Mouse (Mus musculus): ENCODE data around the gene Snap29. TPM values are rescaled to one million over a fixed set of nuclear protein-coding genes. Genes with fewer than 3 reads are reported as not detected.
A peak's percentile ranks its signal among the peaks of the same experiment; 100 is the strongest.

Snap29 gene
- polyA plus RNA-seq, 1 experiment = 8.3 TPM

DNA sequence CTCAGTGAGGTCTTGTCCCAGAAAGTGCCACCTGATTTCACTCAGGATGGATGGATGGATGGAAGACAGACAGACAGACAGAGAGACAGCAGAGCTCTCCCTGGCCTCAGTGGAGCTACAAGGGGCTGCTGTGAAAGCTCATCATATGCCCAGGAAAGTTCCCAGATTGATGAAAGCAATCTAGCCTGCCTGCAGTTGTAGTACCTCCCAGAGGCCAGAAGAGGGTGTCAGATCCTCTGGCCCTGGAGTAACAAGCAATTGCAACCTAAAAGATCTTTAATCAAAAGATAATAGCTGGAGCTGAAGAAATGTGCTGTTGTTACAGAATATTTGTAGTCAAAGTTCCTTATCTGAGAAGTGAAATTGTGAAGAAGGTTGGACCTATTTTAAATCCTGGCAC, 68.3 kb downstream of the Snap29 start:
- no peak overlapping the region for H3K27ac ChIP-seq (ENCODE audit: control insufficient read depth, insufficient read depth, low read depth, low read length)
- no peak for TF ChIP-seq POLR2A (IDR thresholded peaks at IDR 0.05; ENCODE audit: control insufficient read depth, low read depth, low read length)
- TF ChIP-seq CTCF (IDR thresholded peaks at IDR 0.05; ENCODE audit: control insufficient read depth, insufficient read depth, insufficient replicate concordance, low read depth, low read length) = peak; percentile 35; the same call in 1 of the 2 replicates
- no peaks in the 10 kb centered on the region for H3K4me1 ChIP-seq (ENCODE audit: control insufficient read depth, insufficient read depth, low read length)
- peaks cover 3% of the 10 kb centered on the region for H3K36me3 ChIP-seq (ENCODE audit: control insufficient read depth, insufficient read depth, low read length)
- no peaks in the 10 kb centered on the region for H3K27me3 ChIP-seq (ENCODE audit: control insufficient read depth, insufficient read depth, low read length)
- no peak overlapping the region for H3K4me3 ChIP-seq (ENCODE audit: control insufficient read depth, low read depth, low read length)

DNA sequence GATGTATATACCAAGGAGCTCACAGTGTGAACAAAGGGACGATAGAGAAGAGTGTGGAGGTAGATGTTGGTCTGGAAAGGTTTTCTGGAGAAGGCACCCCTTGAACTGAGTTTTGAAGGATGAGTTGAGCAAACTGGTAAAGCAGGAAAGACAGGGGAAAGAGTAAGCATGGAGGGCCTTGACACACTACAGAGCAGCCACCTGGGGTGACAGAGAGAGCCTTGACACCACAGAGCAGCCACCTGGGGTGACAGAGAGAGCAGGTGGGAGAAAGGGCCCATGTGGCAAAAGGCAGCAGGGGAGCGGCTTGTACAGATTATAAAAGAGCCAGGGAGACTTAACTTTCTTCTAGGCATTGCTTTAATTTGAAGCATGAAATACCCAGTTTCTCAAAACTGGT, 69.0 kb downstream of the Snap29 start:
- H3K4me3 ChIP-seq (ENCODE audit: control insufficient read depth, low read depth, low read length) = no peak overlapping the region
- TF ChIP-seq CTCF (IDR thresholded peaks at IDR 0.05; ENCODE audit: control insufficient read depth, insufficient read depth, insufficient replicate concordance, low read depth, low read length) = no peak
- no peak for TF ChIP-seq POLR2A (IDR thresholded peaks at IDR 0.05; ENCODE audit: control insufficient read depth, low read depth, low read length)
- H3K27ac ChIP-seq (ENCODE audit: control insufficient read depth, insufficient read depth, low read depth, low read length) = no peak overlapping the region
- H3K36me3 ChIP-seq (ENCODE audit: control insufficient read depth, insufficient read depth, low read length) = peaks cover 3% of the 10 kb centered on the region
- H3K4me1 ChIP-seq (ENCODE audit: control insufficient read depth, insufficient read depth, low read length) = no peaks in the 10 kb centered on the region
- no peaks in the 10 kb centered on the region for H3K27me3 ChIP-seq (ENCODE audit: control insufficient read depth, insufficient read depth, low read length)

DNA sequence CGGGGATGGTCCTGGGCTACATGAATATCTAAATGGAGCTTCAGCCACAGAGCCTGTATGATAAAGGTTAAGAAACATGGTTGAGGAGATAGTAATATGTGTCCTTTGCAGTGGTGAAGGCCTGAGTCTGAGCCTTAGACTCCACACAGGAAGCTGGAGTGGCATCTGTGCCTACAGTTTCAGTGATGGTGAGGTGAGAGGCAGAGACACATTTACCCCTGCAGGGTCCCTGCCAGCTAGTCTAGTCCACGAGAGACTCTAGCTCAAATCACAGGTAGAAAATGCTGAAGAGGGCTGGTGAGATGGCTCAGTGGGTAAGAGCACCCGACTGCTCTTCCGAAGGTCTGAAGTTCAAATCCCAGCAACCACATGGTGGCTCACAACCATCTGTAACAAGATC, 69.5 kb downstream of the Snap29 start:
- Histone ChIP-seq H3K27me3 (ENCODE audit: control insufficient read depth, insufficient read depth, low read length) (no peaks in the 10 kb centered on the region), H3K4me3 (ENCODE audit: control insufficient read depth, low read depth, low read length) (no peak overlapping the region), H3K36me3 (ENCODE audit: control insufficient read depth, insufficient read depth, low read length) (peaks cover under 1% of the 10 kb centered on the region; the same call in 1 of the 2 replicates), H3K4me1 (ENCODE audit: control insufficient read depth, insufficient read depth, low read length) (no peaks in the 10 kb centered on the region), H3K27ac (ENCODE audit: control insufficient read depth, insufficient read depth, low read depth, low read length) (no peak overlapping the region)
- no peak for TF ChIP-seq POLR2A (IDR thresholded peaks at IDR 0.05; ENCODE audit: control insufficient read depth, low read depth, low read length)
- no peak for TF ChIP-seq CTCF (IDR thresholded peaks at IDR 0.05; ENCODE audit: control insufficient read depth, insufficient read depth, insufficient replicate concordance, low read depth, low read length)

DNA sequence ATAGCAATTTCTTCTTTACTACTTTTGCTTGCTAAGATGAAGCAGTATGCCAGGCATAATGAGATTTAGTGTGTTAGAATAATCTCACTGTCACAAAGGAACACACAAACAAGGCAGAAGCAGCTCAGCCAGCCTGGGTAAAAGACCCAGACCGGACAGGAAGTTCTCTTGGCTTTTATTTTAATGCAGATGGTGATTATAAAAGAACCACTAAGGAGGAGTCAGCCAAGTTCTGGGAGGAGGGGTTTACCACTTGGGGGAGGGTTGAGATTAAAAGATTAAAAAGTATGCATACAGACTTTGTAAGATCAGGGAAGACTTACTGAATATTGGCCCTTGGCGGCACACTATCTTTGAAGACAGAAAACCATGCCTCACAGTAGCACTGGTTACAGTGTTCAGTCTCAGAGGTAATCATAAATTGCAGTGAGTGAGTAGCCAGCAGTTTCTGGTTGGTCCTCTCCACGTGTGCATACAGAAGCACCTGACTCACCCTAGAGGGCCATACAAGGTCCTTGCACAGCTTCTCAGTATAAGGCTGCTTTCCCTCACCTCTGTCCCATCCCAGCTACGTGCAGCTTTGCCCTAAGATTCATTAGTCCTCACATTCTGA, 72.7 kb downstream of the Snap29 start:
- Histone ChIP-seq H3K4me3 (ENCODE audit: control insufficient read depth, low read depth, low read length) (peak overlapping the region; percentile 57), H3K4me1 (ENCODE audit: control insufficient read depth, insufficient read depth, low read length) (no peaks in the 10 kb centered on the region), H3K27me3 (ENCODE audit: control insufficient read depth, insufficient read depth, low read length) (no peaks in the 10 kb centered on the region), H3K27ac (ENCODE audit: control insufficient read depth, insufficient read depth, low read depth, low read length) (no peak overlapping the region), H3K36me3 (ENCODE audit: control insufficient read depth, insufficient read depth, low read length) (no peaks in the 10 kb centered on the region)
- no peak for TF ChIP-seq CTCF (IDR thresholded peaks at IDR 0.05; ENCODE audit: control insufficient read depth, insufficient read depth, insufficient replicate concordance, low read depth, low read length)
- no peak for TF ChIP-seq POLR2A (IDR thresholded peaks at IDR 0.05; ENCODE audit: control insufficient read depth, low read depth, low read length)

Other genes starting within 250 kb of the Snap29 start
- gene Ube2l3, start 203.3 kb upstream of the Snap29 start, polyA plus RNA-seq (2012; rRNA removed) = 65.9 and 80.1 TPM in 2 replicates
- gene Rimbp3, start 197.4 kb upstream of the Snap29 start, polyA plus RNA-seq (2012; rRNA removed) = 159 and 181 TPM in 2 replicates
- 3.8 and 4.1 TPM in 2 replicates for gene Hic2, start 172.4 kb upstream of the Snap29 start, polyA plus RNA-seq (2012; rRNA removed)
- 270 and 279 TPM in 2 replicates for gene Tmem191c, start 129.9 kb upstream of the Snap29 start, polyA plus RNA-seq (2012; rRNA removed)
- gene Serpind1, start 74.6 kb upstream of the Snap29 start, polyA plus RNA-seq (2012; rRNA removed) = 0.10 TPM in 1 of 2 replicates, not detected in the other
- 87.0 and 88.7 TPM in 2 replicates for gene Pi4ka, start 328 bp downstream of the Snap29 start, polyA plus RNA-seq (2012; rRNA removed)
- 12.1 and 15.5 TPM in 2 replicates for gene Crkl, start 46.0 kb downstream of the Snap29 start, polyA plus RNA-seq (2012; rRNA removed)
- 3.5 and 4.6 TPM in 2 replicates for gene Aifm3, start 83.6 kb downstream of the Snap29 start, polyA plus RNA-seq (2012; rRNA removed)
- 55.8 and 57.5 TPM in 2 replicates for gene Lztr1, start 102.7 kb downstream of the Snap29 start, polyA plus RNA-seq (2012; rRNA removed)
- 154 and 171 TPM in 2 replicates for gene Thap7, start 125.2 kb downstream of the Snap29 start, polyA plus RNA-seq (2012; rRNA removed)
- 0.31 and 0.54 TPM in 2 replicates for gene Lrrc74b, start 155.3 kb downstream of the Snap29 start, polyA plus RNA-seq (2012; rRNA removed)
- gene P2rx6, start 155.9 kb downstream of the Snap29 start, polyA plus RNA-seq (2012; rRNA removed) = 0.73 and 1.1 TPM in 2 replicates
- 49.9 and 55.6 TPM in 2 replicates for gene Slc7a4, start 177.2 kb downstream of the Snap29 start, polyA plus RNA-seq (2012; rRNA removed)
- gene Smpd4, start 213.4 kb downstream of the Snap29 start, polyA plus RNA-seq (2012; rRNA removed) = 280 and 291 TPM in 2 replicates
- gene Ccdc74a, start 240.5 kb downstream of the Snap29 start, polyA plus RNA-seq (2012; rRNA removed) = 120 and 138 TPM in 2 replicates

Measured in testis, adult 2 months (tissue).